Mouse (Mus musculus) left cerebral cortex, adult 11 months (tissue): ENCODE measurements around the gene Hectd2.

Source experiments
- DNase-seq: peaks from one replicate; pipeline ENCODE4 v3.0.0; 2022; ENCODE audit warnings: low spot score

Gene Hectd2

GRCm38 (mm10) chr19:36564396-36564795, 10.0 kb downstream of the Hectd2 start:
- no peak for DNase-seq

DNA sequence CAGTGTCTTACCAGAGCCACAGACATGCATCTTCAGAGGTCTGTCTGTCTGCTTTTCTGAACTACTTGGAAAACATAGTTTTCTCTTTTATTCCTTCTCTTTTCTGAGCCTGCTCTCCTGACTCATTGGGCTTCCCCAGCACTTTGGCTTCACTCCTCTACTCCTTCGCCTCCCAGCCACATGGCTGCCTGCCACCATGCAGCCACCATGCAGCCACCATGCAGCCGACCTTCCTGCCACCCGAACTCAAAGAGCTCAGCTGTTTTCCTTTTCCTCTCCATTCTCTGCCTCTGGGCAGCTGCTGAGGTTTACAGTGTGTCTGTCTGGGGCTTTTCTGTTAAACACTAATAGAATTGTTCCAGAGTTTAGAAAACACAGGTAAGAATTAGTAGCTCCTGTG, 19.5 kb downstream of the Hectd2 start:
- no peak for DNase-seq

DNA sequence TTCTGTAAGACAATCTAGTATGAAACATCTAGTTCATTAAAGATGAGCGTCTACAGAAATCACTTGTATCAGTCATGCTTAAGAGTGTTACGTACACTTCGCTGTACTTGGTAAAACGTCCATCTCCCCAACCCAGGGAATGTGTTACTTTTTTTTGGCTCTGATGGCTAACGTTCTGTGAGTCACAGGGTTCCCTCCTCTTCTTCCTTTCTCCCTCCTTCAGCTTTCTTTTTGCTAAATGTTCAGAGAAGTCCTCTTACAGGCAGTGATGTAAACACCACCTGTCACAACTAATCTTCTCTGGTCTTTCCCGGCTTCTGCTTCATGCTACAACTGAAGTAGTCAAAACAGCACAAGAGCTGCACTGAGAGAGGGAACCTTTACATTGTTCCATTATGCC, 20.7 kb downstream of the Hectd2 start:
- DNase-seq = no peak

DNA sequence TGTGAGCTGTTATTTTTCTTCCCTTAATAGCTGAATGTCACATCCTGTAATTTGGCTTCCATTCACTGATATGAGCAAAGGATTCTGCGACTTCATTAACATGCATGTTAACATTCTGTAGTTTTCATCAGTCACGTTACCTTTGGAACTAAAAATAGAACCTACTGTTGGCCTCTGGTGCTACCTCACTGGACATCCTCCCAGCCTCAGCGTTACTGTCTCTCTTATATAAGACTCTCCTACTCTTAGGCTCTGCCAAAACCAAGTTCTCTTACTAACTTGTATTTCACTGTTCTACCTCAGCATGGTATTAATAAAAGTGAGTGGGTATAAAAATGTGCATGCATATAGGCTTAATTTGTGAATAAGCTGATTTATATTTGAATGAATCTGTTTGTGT, 26.4 kb downstream of the Hectd2 start:
- no peak for DNase-seq

GRCm38 (mm10) chr19:36582116-36582515, 27.7 kb downstream of the Hectd2 start:
- no peak for DNase-seq

DNA sequence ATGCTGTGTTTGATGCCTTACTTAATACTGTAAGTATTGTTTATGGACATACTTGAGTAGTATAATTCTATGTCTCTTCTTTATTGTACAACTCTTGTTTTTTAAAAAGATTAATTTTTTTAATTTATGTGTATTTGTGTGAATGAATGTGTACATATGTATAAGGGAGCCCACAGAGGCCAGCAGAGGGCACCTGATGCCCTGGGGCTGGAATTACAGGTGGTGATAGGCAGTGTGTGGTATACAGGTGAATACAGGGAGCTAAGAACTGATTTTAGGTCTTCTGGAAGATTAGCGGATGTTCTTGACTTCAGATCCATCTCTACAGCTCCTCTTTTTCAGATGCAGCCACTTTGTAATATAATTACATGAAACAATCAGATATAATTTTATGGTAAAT, 31.1 kb downstream of the Hectd2 start:
- no peak for DNase-seq

- DNase-seq = no peak
These were observed 40.0 kb downstream of the Hectd2 start for GRCm38 (mm10) chr19:36594409-36594808.

- DNase-seq = no peak
These were observed 47.4 kb downstream of the Hectd2 start for GRCm38 (mm10) chr19:36601869-36602268.

- no peak for DNase-seq
These were observed 48.3 kb downstream of the Hectd2 start for GRCm38 (mm10) chr19:36602535-36603312.

GRCm38 (mm10) chr19:36606270-36606669, 51.8 kb downstream of the Hectd2 start:
- no peak for DNase-seq

DNA sequence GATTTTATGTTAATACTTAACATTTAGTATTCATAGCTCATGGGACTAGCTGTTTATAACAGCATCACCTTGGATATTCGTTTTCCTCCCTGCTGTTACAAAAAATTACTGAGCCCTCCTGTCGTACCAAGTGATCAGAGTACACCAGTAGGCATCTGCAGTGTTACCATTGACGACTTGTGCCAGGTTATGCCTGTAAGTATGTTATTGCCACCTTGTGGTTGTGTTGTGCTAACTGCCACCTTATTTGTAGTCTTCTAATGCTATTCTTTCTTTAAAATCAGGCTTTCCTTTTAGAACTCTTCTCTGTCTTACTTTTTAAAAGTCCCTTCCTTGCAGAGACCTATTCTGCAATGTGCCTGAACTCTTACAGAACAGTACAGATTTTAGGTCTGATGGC, 54.8 kb downstream of the Hectd2 start:
- DNase-seq = no peak

- DNase-seq = no peak
These were observed 55.9 kb downstream of the Hectd2 start for GRCm38 (mm10) chr19:36610309-36610708.

DNA sequence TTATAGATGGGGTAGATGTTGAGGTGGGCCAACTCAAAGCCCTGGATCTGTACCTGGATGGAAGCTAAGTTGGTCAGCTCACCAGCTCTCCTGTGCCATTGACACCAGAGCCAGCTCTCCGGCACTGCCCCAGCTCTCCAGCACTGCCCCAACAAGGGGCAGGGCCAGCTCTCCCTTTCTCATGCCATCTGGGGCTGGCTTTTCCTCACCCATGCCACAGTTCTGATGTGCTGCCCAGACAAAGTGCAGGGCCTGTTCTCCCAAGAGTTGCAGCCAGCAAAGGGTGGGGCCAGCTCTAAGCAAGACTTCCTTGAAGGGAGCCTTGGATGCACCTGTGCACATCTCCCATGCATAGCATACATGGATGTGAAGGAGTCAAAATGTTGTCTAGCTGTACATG, 71.5 kb downstream of the Hectd2 start:
- DNase-seq = no peak

DNA sequence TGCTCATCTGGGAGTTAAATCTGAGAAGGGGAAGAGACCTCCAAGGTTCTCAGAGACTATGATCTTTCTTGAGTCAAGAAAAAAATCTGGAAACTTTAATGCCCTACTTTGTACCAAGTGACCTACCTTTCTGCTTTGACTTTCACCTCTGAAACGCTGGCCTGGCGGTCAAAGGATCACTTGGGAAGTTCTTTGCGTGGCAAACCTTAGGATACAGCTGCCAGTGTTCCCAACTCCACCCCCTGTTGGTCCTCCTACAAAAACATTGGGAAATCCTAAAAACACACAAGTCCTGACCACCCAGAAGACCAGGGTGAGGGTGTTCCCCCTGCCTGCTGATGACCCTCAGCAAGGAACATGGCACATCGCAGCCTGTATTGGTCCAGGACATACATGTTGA, 72.4 kb downstream of the Hectd2 start:
- no peak for DNase-seq

- no peak for DNase-seq
These were observed 75.0 kb downstream of the Hectd2 start for GRCm38 (mm10) chr19:36629394-36629910.

DNA sequence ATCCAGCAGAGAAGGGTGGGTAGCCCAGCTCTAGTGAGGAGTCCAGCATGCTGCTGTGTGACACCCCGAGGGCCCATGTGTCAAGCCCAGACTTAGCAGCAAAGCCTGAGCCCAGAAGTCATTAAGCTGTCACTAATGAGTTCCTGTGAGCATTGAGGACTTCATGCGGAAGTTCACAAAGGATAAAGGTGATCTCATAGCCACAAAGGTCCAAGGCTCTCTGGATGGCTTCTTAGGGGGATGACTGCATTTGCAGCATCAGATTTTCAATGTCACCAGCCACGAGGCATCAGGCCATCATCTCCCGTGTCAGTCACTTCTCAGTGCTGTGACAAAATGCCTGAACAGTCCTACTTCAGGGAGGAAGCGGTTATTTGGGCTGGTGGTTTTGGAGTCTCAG, 75.9 kb downstream of the Hectd2 start:
- DNase-seq = no peak

- no peak for DNase-seq
These were observed 80.3 kb downstream of the Hectd2 start for GRCm38 (mm10) chr19:36634771-36635170.

DNA sequence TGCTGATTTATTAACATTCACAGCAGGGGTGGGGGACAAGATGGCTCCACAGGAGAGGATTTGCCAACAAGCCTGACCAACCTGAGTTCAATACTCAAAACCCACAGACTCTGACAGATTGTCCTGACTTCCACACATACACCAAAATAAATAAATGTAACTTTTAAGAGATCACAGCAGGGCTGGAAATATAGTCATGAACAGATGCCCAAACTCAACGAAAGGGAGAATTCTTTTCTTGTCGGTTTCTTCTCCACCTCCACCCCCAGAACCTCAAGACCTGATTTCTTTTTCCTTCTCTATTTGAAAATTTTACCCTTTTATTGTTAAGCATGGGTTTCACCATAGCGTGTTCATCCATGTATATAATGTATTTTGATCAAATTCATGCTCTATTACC, 82.8 kb downstream of the Hectd2 start:
- no peak for DNase-seq

GRCm38 (mm10) chr19:36637948-36638587, 83.6 kb downstream of the Hectd2 start:
- no peak for DNase-seq

DNA sequence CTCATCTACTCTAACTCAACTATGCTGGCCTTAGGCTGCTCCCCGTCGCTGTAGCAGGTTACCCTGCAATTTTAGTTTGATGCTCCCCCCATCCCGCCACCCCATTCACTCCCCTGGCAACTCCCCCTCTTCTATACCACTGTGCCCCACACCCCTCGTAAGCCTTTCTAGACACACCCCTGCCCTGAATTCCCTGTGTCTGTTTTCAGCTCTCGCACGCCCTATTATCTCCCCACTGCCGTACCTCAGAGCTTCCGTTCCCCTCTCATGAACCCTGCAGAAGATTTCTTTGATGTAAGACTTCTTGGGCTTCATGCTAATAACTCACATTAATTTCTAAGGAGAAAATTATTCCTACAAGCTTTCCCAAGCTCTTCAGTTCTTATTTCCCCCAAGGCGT, 84.6 kb downstream of the Hectd2 start:
- no peak for DNase-seq

DNA sequence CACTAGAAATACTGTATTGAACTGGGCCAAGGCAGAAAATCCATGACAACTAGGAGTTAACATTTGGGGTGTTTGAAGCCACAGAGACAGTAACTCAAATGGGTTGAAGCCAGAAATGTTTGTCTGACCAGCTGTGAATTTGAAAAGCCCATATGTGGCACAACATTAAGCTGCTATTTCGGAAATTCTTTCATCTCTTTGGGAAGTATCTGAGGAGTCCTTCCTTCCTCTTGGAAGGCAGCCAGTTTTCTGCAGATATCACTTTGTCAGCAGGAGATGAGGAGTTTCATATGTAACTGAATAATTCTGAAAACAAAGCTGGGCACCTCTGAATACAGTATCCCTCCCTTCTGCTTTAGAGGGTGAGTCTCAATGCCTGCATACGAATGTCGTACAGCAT, 86.7 kb downstream of the Hectd2 start:
- DNase-seq = peak; percentile 6

- DNase-seq = no peak
These were observed 91.0 kb downstream of the Hectd2 start for GRCm38 (mm10) chr19:36645308-36645889.

DNA sequence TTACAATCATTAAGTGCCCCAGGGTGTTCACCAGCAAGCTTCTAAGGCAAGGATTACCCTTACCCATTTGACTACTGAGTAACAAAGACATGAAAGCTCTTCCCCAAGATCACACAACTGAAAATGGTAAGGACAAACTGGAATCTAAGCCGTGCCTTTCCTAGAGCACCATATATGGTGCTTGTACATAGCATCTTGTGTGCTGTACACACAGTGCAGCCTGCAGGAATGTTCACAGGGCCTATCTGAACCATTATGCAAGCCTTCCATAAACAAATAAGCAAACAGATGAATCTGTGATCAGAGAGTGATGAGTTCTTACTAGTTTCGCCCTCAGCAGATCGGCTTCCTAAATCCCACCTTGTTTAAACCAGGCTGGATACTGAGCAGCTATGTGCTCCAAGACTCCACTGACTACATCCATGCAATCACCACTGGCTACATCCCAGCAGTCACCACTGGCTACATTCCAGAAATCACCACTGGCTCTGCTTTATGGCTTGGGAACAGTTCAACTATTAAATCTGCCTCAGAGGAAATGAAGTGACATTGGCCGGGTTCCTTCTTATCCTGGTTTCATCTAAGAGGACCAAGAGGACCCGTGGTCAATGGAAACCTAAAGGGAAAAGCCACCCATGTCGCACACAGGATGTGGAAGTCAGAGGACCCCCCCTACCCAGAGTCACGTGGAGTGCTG, 91.8 kb downstream of the Hectd2 start:
- no peak for DNase-seq
